10 mouse cellular contexts compared by ENCODE assay signal in the genomic region with DNA sequence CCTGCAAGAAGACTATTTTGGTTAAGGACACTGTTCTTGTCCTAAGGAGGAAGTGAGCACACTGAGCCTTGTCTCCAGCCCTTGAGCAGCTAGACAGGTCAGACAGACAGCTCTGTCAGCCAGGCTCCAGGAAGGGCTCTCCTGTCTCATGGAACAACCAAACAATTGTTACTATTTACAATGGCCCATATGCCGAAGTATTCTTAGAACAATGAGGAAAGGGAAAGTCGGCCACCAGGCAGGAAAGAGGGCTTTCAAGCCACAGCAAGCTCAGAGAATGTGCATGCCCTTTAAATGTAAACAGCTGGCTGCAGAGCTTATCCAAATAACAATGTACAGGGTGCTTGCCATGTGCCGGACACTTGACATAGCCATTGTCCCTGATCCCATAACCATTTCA.
DNase-seq lines count a peak whose midpoint lies in the region; ATAC-seq and TF ChIP-seq lines count a peak whose summit lies in the region.
"Had no signal": no experiment of that assay in that cellular context is flagged by ENCODE, and none has a peak within 500 bp of the region (broad histone marks: within the 10 kb centered on the region; RNA-seq: fewer than 3 reads in every experiment).

No protein-coding gene starts in this region.

- H3K9ac ChIP-seq in lung, embryonic 16.5 days (ENCODE audit: low read length), result no peak overlapping the region
- H3K9ac ChIP-seq: embryonic facial prominence, embryonic 12.5 days had no signal

- H3K27ac ChIP-seq in layer of hippocampus, adult 2 months, result peak overlapping the region; percentile 19; the same call in 1 of the 2 replicates
- H3K27ac ChIP-seq in lung, embryonic 16.5 days (ENCODE audit: low read length), result no peak overlapping the region
- H3K27ac ChIP-seq: embryonic facial prominence, embryonic 12.5 days had no signal

- H3K27me3 ChIP-seq in lung, embryonic 16.5 days (ENCODE audit: control insufficient read depth, insufficient read depth, low read depth, low read length), result no peaks in the 10 kb centered on the region
- H3K27me3 ChIP-seq: embryonic facial prominence, embryonic 12.5 days had no signal

- H3K4me1 ChIP-seq in lung, embryonic 16.5 days (replicated peaks; ENCODE audit: control insufficient read depth, insufficient read depth, low read length), result no peaks in the 10 kb centered on the region

- 23% methylated on average over 3 of the region's 3 CpGs for WGBS in lung, embryonic 16.5 days

- H3K9me3 ChIP-seq in lung, embryonic 16.5 days (ENCODE audit: control insufficient read depth, low read length), result no peaks in the 10 kb centered on the region

- DNase-seq in layer of hippocampus, adult 2 months (ENCODE audit: low spot score in 2 of 2), result no peak
- no peak for DNase-seq in layer of hippocampus, postnatal 10 days (ENCODE audit: low spot score in 2 of 2)
- DNase-seq in R1 (ENCODE audit: low read depth, low spot score), result peak; percentile 95
- peak; percentile 20 for DNase-seq in embryo, embryonic 11 days
- DNase-seq in cerebellum, postnatal 25 days, result no peak
- DNase-seq: right cerebral cortex, postnatal 25 days; thymus, adult 2 months had no signal

- no peak overlapping the region for H3K4me2 ChIP-seq in lung, embryonic 16.5 days (ENCODE audit: low read depth, low read length)
- H3K4me2 ChIP-seq: embryonic facial prominence, embryonic 12.5 days had no signal

- peak; percentile 88 for ATAC-seq in lung, embryonic 16.5 days (ENCODE audit: low read depth)
- ATAC-seq in erythroblast, adult 5-6 weeks (replicated peaks; ENCODE audit: low FRiP score, poor library complexity, severe bottlenecking), result no peak

- H3K36me3 ChIP-seq in lung, embryonic 16.5 days (ENCODE audit: control insufficient read depth, insufficient read depth, low read length), result no peaks in the 10 kb centered on the region
- H3K36me3 ChIP-seq: embryonic facial prominence, embryonic 12.5 days had no signal

- no peak overlapping the region for H3K4me3 ChIP-seq in layer of hippocampus, adult 2 months
- no peak overlapping the region for H3K4me3 ChIP-seq in lung, embryonic 16.5 days (ENCODE audit: low read length)
- H3K4me3 ChIP-seq: embryonic facial prominence, embryonic 12.5 days had no signal

- no peak for TF ChIP-seq CTCF in layer of hippocampus, adult 2 months (conservative IDR thresholded peaks at IDR 0.05)

Comparison
In these comparisons a context has a peak if more than half of its experiments do, and no peak if none do; other contexts are left out.
1. DNase-seq: peak in R1 (single experiment) and embryo, embryonic 11 days (single experiment); none in layer of hippocampus, adult 2 months (0 of 2), layer of hippocampus, postnatal 10 days (0 of 2) and cerebellum, postnatal 25 days (0 of 2).